Mouse (Mus musculus) heart, embryonic 16.5 days (tissue): ENCODE measurements around the gene Arfgef2. TPM values are rescaled to one million over a fixed set of nuclear protein-coding genes. Genes with fewer than 3 reads are reported as not detected.

Experiments
- ATAC-seq: fragments of 200-750 bp; cut with Nextera tagmentation; replicated peaks from 2 replicates; pipeline ENCODE4 v1.8.0; 2017; ENCODE audit warnings: moderate number of reproducible peaks; ENCODE audit not compliant: insufficient read depth, low FRiP score; ENCODE audit errors: extremely low read depth
- H3K27ac ChIP-seq: fragments of 300-500 bp; sonication (generic); 2 replicates; pipeline ENCODE4 v1.5.1; 2014; ENCODE audit warnings: mild to moderate bottlenecking, low read length, control low read depth, moderate library complexity
- H3K27me3 ChIP-seq: fragments of 300-500 bp; sonication (generic); 2 replicates; pipeline ENCODE4 v1.6.1; 2014; ENCODE audit warnings: low read length, mixed read lengths; ENCODE audit not compliant: control insufficient read depth, insufficient read depth
- H3K36me3 ChIP-seq: fragments of 300-500 bp; sonication (generic); 2 replicates; pipeline ENCODE4 v1.6.1; 2014; ENCODE audit not compliant: control insufficient read depth, insufficient read depth
- H3K4me1 ChIP-seq: fragments of 300-500 bp; sonication (generic); 2 replicates; pipeline ENCODE4 v1.6.1; 2014; ENCODE audit warnings: low read length, mixed read lengths; ENCODE audit not compliant: control insufficient read depth, insufficient read depth
- H3K4me2 ChIP-seq: fragments of 300-500 bp; sonication (generic); 2 replicates; pipeline ENCODE4 v1.6.1; 2014; ENCODE audit warnings: low read depth, mild to moderate bottlenecking, control low read depth, low read length
- H3K4me3 ChIP-seq: fragments of 300-500 bp; sonication (generic); 2 replicates; pipeline ENCODE4 v1.5.1; 2014; ENCODE audit warnings: mild to moderate bottlenecking, control low read depth, low read length
- H3K9ac ChIP-seq: fragments of 300-500 bp; sonication (generic); 2 replicates; pipeline ENCODE4 v1.6.1; 2014; ENCODE audit warnings: low read length, control low read depth
- H3K9me3 ChIP-seq: fragments of 300-500 bp; sonication (generic); replicated peaks from 2 replicates; pipeline ENCODE4 v1.6.1; 2016; ENCODE audit warnings: low read length; ENCODE audit not compliant: control insufficient read depth
- WGBS: fragments of 180-500 bp; shearing (Covaris S2); extraction: QIAGEN DNeasy Blood & Tissue Kit; methylation state at CpG from one replicate; pipeline ENCODE4 v1.1.7; 2014; 5-methylcytosine and 5-hydroxymethylcytosine counted together
- polyA plus RNA-seq: library from polyadenylated mRNA; unstranded; fragments of >200 nt; fragmentation: Nextera tagmentation; extraction: Ambion mirVana; gene quantifications from 2 replicates; pipeline ENCODE4 v1.2.1, GENCODE M21; 2015

The Arfgef2 gene
- polyA plus RNA-seq, 1 experiment from 2014 or later: 6.2 TPM

DNA sequence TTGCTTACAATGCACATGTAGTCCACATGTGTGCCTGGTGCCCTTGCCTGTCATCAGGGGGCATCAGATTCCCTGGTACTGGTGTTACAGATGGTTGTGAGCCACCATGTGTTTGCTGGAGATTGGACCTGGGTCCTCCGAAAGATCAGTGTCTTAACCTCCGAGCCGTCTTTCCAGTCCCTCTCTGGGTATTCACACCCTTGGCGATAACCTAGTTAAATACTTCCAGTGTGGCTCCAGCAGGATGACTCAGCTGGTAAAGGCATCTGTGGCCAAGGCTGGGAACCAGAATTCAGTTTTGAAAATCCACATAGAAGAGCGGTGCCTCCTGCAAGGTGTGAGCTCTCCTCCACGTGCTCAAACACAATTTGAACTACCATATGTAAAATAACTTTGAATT is 128.6 kb downstream of the Arfgef2 start:
- Histone ChIP-seq H3K9me3 (no peaks in the 10 kb centered on the region), H3K4me1 (no peaks in the 10 kb centered on the region), H3K36me3 (peaks cover 53% of the 10 kb centered on the region), H3K27ac (no peak overlapping the region), H3K9ac (no peak overlapping the region), H3K27me3 (no peaks in the 10 kb centered on the region), H3K4me3 (no peak overlapping the region), H3K4me2 (no peak overlapping the region)
- WGBS: 89% methylated on average over 6 of the region's 6 CpGs
- no peak for ATAC-seq

DNA sequence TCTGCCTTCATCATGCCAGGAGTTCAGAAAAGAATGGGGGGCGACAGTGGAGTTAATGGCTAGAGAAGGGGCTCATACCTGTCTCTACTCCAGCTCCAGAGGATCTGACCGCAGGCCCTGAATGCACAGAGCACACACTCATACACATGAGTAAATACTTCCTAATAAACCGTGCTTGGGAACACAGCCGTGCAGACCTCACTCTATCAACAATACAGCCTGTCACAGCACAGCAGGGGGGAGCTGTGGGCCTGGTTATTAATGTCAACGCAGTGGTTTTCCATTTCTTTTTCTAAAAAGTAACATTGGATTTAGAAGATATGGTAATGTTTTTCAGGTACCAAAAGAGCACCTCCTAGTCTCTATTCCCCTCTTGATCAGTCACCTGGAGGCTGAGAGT is 129.0 kb downstream of the Arfgef2 start:
- Histone ChIP-seq H3K9me3 (no peaks in the 10 kb centered on the region), H3K4me2 (no peak overlapping the region), H3K27me3 (no peaks in the 10 kb centered on the region), H3K27ac (no peak overlapping the region), H3K36me3 (peaks cover 49% of the 10 kb centered on the region), H3K4me3 (no peak overlapping the region), H3K4me1 (no peaks in the 10 kb centered on the region), H3K9ac (no peak overlapping the region)
- ATAC-seq: no peak
- 82% methylated on average over 5 of the region's 5 CpGs for WGBS

GRCm38 (mm10) chr2:166935582-166935981 is 130.2 kb downstream of the Arfgef2 start:
- Histone ChIP-seq H3K36me3 (peaks cover 45% of the 10 kb centered on the region), H3K4me3 (no peak overlapping the region), H3K27ac (no peak overlapping the region), H3K27me3 (no peaks in the 10 kb centered on the region), H3K4me1 (no peaks in the 10 kb centered on the region), H3K9me3 (no peaks in the 10 kb centered on the region), H3K9ac (no peak overlapping the region), H3K4me2 (no peak overlapping the region)
- ATAC-seq: no peak
- WGBS: 86% methylated on average over 7 of the region's 7 CpGs

DNA sequence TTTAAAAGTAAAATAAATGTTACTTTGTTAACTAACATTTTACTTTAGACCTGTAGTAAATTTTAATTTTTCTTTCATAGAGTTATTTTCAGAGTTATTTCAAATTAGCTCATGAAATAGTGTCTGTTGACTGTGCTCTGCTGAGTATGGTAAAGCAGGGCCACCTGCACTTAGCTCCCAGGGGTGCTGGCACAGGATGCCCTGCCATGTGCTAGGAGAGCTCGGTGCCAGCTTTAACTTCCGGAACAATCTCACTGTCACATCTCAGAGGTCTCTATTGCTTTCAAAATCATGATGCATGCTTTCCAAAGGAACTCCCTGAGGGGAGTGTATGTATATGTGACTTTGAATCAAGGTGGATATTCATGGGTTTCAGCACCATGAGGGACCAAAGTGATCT is 130.8 kb downstream of the Arfgef2 start:
- Histone ChIP-seq H3K9me3 (no peaks in the 10 kb centered on the region), H3K27me3 (no peaks in the 10 kb centered on the region), H3K9ac (no peak overlapping the region), H3K4me3 (no peak overlapping the region), H3K4me1 (no peaks in the 10 kb centered on the region), H3K27ac (no peak overlapping the region), H3K36me3 (peaks cover 39% of the 10 kb centered on the region), H3K4me2 (no peak overlapping the region)
- 75% methylated on average over 2 of the region's 2 CpGs for WGBS
- ATAC-seq: no peak

- Histone ChIP-seq H3K4me3 (no peak overlapping the region), H3K4me1 (no peaks in the 10 kb centered on the region), H3K9me3 (no peaks in the 10 kb centered on the region), H3K27ac (no peak overlapping the region), H3K9ac (no peak overlapping the region), H3K4me2 (no peak overlapping the region), H3K27me3 (no peaks in the 10 kb centered on the region), H3K36me3 (peaks cover 33% of the 10 kb centered on the region)
- no peak for ATAC-seq
- 85% methylated on average over 2 of the region's 2 CpGs for WGBS
Observed at GRCm38 (mm10) chr2:166943146-166943545, 137.8 kb downstream of the Arfgef2 start.

DNA sequence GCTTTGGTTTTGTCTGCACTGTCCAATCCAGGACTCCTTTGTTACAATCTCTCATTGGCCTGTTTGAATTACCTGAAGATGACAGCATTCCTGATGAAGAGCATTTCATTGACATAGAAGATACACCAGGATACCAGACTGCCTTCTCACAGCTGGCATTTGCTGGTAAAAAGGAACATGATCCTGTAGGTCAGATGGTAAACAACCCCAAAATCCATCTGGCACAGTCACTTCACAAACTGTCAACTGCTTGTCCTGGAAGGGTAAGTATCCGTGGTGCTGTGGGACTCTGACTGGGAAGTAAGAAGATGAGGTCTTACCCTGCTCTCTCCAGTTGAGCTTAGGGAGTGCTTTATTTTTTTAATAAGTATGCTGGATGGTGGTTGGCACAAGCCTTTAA is 139.0 kb downstream of the Arfgef2 start:
- WGBS: 71% methylated on average over 1 of the region's 1 CpGs
- Histone ChIP-seq H3K4me3 (no peak overlapping the region), H3K9me3 (no peaks in the 10 kb centered on the region), H3K4me1 (no peaks in the 10 kb centered on the region), H3K4me2 (no peak overlapping the region), H3K27ac (no peak overlapping the region), H3K36me3 (peaks cover 43% of the 10 kb centered on the region), H3K9ac (no peak overlapping the region), H3K27me3 (no peaks in the 10 kb centered on the region)
- no peak for ATAC-seq

DNA sequence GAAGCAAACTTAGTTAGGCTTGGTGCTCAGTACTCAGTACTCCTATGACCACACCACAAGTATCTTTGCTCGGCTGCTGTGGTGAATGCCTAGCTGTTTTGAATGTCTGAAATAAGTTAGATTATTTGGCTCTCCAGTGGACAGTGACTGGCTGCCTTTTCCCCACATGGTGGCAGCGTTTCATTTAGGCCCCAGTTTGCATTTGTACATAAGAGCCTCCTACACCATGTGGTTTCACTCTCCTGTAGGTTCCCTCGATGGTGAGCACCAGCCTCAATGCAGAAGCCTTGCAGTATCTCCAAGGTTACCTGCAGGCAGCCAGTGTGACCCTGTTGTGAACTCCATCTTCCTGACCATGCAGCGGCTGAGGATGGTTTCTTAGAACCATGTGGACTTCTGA is 140.1 kb downstream of the Arfgef2 start:
- H3K27ac ChIP-seq: no peak overlapping the region
- H3K4me3 ChIP-seq: no peak overlapping the region
- no peaks in the 10 kb centered on the region for H3K9me3 ChIP-seq
- H3K4me2 ChIP-seq: no peak overlapping the region
- peaks cover 50% of the 10 kb centered on the region for H3K36me3 ChIP-seq
- 0 out of 2 replicates have a peak, but pooled peaks have one; percentile 10 for ATAC-seq
- WGBS: 50% methylated on average over 4 of the region's 4 CpGs
- H3K9ac ChIP-seq: no peak overlapping the region
- no peaks in the 10 kb centered on the region for H3K27me3 ChIP-seq
- H3K4me1 ChIP-seq: no peaks in the 10 kb centered on the region

Other genes starting within 250 kb of the Arfgef2 start
- 9.9 and 11.6 TPM in 2 replicates for gene Prex1, start 91.8 kb upstream of the Arfgef2 start, polyA plus RNA-seq
- gene Trp53rkb, start 13.1 kb upstream of the Arfgef2 start, polyA plus RNA-seq: 4.3 and 4.8 TPM in 2 replicates
- 81.0 and 86.5 TPM in 2 replicates for gene Cse1l, start 100.5 kb downstream of the Arfgef2 start, polyA plus RNA-seq
- 56.8 and 57.1 TPM in 2 replicates for gene Stau1, start 190.7 kb downstream of the Arfgef2 start, polyA plus RNA-seq
- gene Ddx27, start 209.6 kb downstream of the Arfgef2 start, polyA plus RNA-seq: 30.2 and 33.0 TPM in 2 replicates